Mouse (Mus musculus) neutrophil, adult 5-6 weeks (primary cell): ENCODE measurements around the gene Sh3tc1. TPM values are rescaled to one million over a fixed set of nuclear protein-coding genes. Genes with fewer than 3 reads are reported as not detected.
A peak's percentile ranks its signal among the peaks of the same experiment; 100 is the strongest.

Experiments
- ATAC-seq: fragments of 151-379, 151-347 bp; 2 replicates; pipeline ENCODE4 v1.8.0; 2017; ENCODE audit warnings: mild to moderate bottlenecking, moderate TSS enrichment; ENCODE audit not compliant: insufficient number of reproducible peaks, poor library complexity, low FRiP score, severe bottlenecking; ENCODE audit errors: extremely low read depth
- total RNA-seq: library from RNA; stranded (forward); fragments of 200-1000 nt; gene quantifications from 2 replicates; pipeline ENCODE4 v1.2.3, GENCODE M21; 2017

Gene Sh3tc1
- total RNA-seq, 1 experiment from 2014 or later = 11.3 TPM

DNA sequence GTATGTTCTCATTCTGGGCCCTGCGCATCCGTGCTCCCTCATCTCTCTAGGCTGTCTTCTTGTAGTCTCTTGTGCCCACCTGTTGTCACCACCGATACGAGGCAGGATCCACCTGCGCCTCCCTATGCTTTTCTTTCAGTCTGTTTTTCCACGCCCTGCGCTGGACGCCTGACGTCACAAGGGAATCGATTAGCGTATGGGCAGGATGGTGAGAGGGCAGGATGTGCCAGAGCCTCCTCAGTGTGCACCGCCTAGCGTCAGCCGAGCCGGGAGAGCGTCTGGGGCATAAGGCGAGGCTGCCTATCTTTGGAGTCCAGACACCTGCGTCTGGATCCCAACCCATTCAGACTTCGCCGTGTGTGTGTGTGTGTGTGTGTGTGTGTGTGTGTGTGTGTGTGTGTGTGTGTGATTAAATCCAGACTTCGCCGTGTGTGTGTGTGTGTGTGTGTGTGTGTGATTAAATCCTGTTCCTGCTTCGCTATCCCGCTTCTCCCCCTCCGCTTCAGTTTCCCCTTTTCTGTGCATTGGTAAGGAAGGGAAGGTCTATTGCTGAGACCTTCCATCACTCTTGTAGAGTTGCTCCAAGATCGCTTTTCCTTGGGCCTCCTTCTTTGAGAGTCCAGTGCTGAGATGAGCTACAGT is 17.3 kb upstream of the Sh3tc1 start:
- ATAC-seq = no peak

DNA sequence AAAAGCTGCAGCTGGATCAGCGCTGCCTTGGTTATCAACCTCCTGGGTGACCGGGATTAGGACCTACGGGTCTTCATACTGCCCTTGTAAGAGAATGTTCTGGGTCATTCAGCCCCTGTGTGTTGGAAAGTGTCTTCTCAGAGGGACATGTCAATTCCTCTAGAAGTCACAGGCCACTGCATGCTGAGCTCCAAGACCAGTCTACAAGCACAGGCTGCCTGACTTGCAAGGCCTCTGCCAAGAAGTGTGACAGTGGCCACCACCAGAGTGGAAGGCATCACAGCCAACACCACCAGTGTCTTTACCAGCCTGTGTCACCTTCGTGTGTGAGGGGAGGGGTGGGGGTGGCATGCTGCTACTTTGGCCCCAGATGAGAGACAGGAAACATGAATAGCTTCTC is 16.2 kb upstream of the Sh3tc1 start:
- ATAC-seq = no peak

- ATAC-seq = peak; percentile 43; the same call in 1 of the 2 replicates
Observed at GRCm38 (mm10) chr5:35755131-35755733, 15.4 kb upstream of the Sh3tc1 start.

- ATAC-seq = no peak
Observed at GRCm38 (mm10) chr5:35751016-35751415, 11.2 kb upstream of the Sh3tc1 start.

DNA sequence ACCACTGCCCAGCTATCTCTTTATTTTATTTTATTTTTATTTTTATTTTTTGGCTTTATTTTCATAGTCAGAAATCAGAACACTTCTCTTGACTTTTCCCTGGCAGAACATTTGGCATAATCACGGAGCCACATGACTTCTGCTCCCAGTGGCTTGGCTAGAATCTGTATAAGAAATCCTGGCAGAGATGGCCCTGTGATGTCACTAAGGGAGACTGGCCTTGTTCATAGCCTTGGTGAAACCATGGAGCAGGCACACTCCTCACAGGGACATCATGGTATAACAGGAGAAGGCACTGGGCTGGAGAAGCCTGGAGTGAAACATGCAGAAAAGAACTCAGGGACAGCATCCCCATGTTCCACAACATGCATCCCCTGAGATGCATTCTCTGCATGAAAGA is 10.2 kb upstream of the Sh3tc1 start:
- ATAC-seq = no peak

DNA sequence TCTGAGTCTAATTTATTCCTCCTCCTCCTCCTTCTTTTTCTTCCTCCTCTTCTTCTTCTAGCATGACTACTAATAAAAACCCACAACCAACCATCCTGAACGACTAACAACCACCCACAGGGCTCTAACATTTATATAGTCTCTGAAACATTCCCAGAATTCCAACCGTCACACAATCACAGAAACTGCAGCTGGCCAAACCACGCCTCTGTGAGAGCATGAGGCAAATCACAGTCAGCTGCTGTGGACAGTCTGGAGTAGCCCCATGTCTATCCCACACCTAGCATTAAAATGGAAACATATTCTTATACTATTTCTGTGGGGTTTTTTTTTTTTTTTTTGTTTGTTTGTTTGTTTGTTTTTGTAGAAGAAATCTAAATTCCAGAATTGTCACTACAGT is 9.6 kb upstream of the Sh3tc1 start:
- ATAC-seq = no peak

DNA sequence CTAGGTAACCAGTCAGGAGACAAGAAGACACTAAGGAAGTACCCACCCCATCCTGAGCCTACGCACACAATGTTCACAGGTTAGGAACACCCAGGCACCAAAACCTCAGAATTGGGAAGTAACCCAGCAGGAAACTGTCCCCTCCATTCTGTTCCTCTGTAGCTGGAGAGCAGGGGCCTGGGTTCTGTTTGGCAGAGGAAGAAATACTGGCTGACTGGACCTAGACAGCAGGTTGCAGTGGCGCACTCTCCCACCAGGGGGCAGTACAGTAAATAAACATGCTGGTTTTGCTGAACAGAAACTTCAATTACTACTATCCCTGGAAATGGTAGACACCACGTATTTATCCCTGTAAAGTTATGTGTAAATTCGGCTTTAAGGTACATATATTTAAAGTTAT is 7.1 kb upstream of the Sh3tc1 start:
- peak; percentile 63 for ATAC-seq

DNA sequence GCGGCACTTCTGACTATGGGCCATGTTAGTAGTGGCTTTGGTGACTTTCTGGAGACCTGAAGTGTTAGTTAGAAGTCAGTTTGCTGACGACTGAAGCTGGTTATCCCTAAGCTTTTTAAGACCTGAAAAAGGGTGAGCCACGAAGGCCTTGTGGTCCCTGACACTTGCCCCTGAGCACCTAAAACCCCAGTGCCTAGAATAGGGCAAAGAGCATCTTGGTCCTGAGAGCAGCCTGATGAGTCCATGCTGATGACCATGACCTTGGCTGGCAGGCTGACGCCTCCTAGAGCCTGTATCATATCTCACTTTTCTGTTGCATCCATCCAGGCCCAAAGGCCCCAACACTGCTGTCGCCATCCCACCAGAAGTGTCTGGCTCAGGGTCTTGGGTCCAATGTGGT is 5.6 kb upstream of the Sh3tc1 start:
- no peak for ATAC-seq

GRCm38 (mm10) chr5:35743990-35744722 is 4.4 kb upstream of the Sh3tc1 start:
- ATAC-seq = no peak

GRCm38 (mm10) chr5:35743238-35743951 is 3.6 kb upstream of the Sh3tc1 start:
- no peak for ATAC-seq

GRCm38 (mm10) chr5:35741225-35741820 is 1.5 kb upstream of the Sh3tc1 start:
- no peak for ATAC-seq

DNA sequence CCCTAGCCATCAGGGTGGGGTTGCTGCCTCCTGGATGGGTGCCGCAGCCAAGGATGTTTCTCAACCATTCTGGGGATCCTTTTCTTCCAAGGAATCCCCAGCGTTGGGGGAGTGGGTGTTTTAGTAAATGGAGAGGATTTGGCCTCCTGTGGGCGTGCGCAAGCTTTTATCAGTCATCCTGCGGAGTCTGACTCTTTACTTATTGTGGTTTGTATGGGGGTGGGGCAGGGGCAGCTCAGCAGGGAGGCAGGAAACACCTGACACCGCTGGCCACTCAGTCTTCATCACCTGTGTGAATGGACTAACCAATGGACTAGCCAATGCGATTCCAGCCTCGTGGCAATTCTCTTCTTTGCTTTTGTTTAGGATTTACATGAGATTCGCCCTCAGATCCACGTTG is 929 bp upstream of the Sh3tc1 start:
- ATAC-seq = no peak

- no peak for ATAC-seq
Observed at GRCm38 (mm10) chr5:35739005-35739404, 782 bp downstream of the Sh3tc1 start.

DNA sequence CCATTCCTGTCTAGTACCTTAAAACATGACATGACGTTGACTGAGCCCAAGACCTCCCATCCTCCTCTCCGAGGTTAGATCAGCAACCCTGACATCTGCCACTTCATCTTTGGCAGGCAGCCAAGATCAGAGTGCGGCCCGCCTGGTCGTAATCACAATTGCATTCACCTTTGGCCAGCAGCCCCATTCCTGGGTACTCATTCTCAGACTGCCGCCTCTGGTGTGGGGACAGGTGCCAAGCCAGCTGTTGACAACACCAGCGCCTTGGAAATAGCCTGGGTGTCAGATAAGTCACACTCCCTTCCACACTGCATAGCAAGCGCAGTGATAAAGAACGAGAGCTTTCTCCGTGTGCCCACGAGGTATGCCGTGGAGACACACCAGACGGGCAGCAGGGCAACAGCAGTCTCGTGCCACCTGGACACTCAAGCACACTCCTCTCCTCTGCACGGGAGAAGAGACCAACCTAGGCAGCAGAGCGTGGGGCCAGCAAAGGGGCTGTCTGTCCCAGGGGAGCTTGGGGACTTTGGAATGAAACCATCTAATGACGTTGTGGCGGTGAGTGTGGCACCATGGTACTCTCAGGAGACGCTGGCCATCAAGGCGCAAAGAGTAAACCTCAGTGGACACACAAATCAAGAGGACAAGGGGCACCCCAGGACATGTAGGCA is 2.4 kb downstream of the Sh3tc1 start:
- ATAC-seq = no peak

DNA sequence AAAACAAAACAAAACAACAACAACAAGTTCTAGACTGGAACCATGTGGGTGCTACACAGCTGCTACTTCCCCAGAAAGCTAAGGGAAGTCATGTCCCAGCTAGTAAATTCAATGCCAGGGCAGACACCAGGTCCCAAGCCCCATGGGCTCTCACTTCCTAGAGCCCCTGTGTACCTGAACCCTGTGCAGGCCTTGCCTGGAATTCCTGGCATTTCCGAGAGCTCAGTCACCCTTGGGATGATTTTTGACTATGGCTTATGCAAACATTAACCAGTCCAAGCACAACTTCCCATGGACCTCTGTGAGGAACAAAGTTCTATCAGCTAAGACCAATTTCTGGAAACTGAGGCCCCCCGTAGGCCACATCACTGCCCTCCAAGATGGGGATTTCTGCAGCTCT is 6.3 kb downstream of the Sh3tc1 start:
- no peak for ATAC-seq

- ATAC-seq = no peak
Observed at GRCm38 (mm10) chr5:35731006-35731405, 8.8 kb downstream of the Sh3tc1 start.

DNA sequence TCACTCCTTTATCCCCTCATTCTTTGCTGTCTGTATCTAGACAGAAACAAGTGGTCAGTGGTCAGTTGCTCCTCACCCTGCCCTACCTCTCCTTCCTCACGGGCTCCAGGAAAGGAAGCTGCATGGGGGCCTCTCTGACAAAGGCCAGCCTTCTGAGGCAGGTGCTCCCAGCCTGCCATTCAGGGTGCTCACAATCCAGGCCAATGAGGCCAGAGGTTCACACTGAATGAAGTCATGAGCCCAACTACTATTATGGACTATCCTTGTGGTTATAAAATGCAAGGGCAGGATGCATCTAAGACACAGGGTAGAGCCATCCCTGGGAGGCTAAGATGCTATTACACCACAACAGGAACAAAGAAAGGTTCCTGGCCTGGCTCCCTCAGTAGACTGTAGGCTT is 9.2 kb downstream of the Sh3tc1 start:
- ATAC-seq = no peak

- no peak for ATAC-seq
Observed at GRCm38 (mm10) chr5:35729844-35730243, 9.9 kb downstream of the Sh3tc1 start.

DNA sequence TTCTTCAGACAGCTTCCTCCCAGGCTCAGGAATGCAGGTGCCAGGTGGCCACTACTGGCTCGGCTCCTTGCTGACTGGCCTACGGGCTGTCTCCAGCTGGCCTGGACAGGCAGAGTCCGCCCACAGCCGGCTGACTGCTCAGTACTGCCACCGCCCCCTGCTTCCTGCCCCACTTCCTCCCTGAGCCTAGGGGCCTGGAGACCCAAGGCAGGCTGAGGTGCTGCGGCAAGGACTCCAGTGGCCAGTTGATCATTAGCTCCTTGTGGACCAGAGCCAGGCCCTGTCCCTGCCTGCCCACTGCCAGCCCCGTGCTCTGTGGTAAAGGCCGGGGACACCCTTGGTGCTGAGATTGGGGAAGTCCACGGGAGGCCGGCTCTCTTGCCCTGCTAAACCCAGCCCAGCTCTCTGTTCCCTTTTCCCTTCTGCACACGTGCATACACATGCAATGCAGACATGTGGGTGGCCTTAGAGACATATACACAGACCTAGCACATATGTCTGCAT is 10.8 kb downstream of the Sh3tc1 start:
- ATAC-seq = peak; percentile 74
